Mouse (Mus musculus) MEL (cell line): ENCODE results near the gene Sbk3.

Experiments used
- CTCF ChIP-seq, 3 experiments: IDR thresholded peaks in 2 of 3; conservative IDR thresholded peaks in 1 of 3; 2 replicates each; pipeline ENCODE4 v1.5.1; 2011 to 2012; ENCODE audit warnings: low read length in 3 of 3, low read depth in 2 of 3, mild to moderate bottlenecking in 2 of 3, improper control_type of control experiment in 1 of 3, inconsistent platforms in 1 of 3, mixed read lengths in 1 of 3, moderate library complexity in 1 of 3; ENCODE audit not compliant: control insufficient read depth in 1 of 3, insufficient read depth in 1 of 3, poor library complexity in 1 of 3, severe bottlenecking in 1 of 3
- E2F4 ChIP-seq: IDR thresholded peaks from 2 replicates; pipeline ENCODE4 v1.6.1; 2011; ENCODE audit warnings: low read depth, low read length, improper control_type of control experiment, borderline replicate concordance
- HCFC1 ChIP-seq: IDR thresholded peaks from 2 replicates; pipeline ENCODE4 v1.6.1; 2012; ENCODE audit warnings: low read depth, mild to moderate bottlenecking, inconsistent platforms, low read length, improper control_type of control experiment, moderate library complexity
- MXI1 ChIP-seq: IDR thresholded peaks from 2 replicates; pipeline ENCODE4 v1.6.1; 2011; ENCODE audit warnings: mild to moderate bottlenecking, low read depth, low read length, improper control_type of control experiment
- POLR2A ChIP-seq, 2 experiments: IDR thresholded peaks; 2 replicates each; pipeline ENCODE4 v1.6.1; 2011 to 2012; ENCODE audit warnings: low read length in 2 of 2, mild to moderate bottlenecking in 2 of 2, control low read depth in 1 of 2, improper control_type of control experiment in 1 of 2, low read depth in 1 of 2, moderate library complexity in 1 of 2; ENCODE audit not compliant: control insufficient read depth in 1 of 2, insufficient read depth in 1 of 2, poor library complexity in 1 of 2
- RAD21 ChIP-seq: IDR thresholded peaks from 2 replicates; pipeline ENCODE4 v1.6.1; 2011; ENCODE audit warnings: mild to moderate bottlenecking, low read depth, low read length, improper control_type of control experiment
- TCF12 ChIP-seq: IDR thresholded peaks from 2 replicates; pipeline ENCODE4 v1.6.1; 2014; ENCODE audit warnings: low read depth, mild to moderate bottlenecking, inconsistent platforms, low read length, improper control_type of control experiment, moderate library complexity
- USF1 ChIP-seq: IDR thresholded peaks from 2 replicates; pipeline ENCODE4 v1.6.1; 2014; ENCODE audit warnings: low read depth, mild to moderate bottlenecking, inconsistent platforms, low read length, improper control_type of control experiment, moderate library complexity
- USF2 ChIP-seq, 2 experiments: IDR thresholded peaks; 2 replicates each; pipeline ENCODE4 v1.6.1; 2011 to 2012; ENCODE audit warnings: improper control_type of control experiment in 2 of 2, low read length in 2 of 2, borderline replicate concordance in 1 of 2, inconsistent platforms in 1 of 2, low read depth in 1 of 2, mild to moderate bottlenecking in 1 of 2; ENCODE audit not compliant: insufficient read depth in 1 of 2
- ZC3H11A ChIP-seq: IDR thresholded peaks from 2 replicates; pipeline ENCODE4 v1.6.1; 2012; ENCODE audit warnings: low read depth, mild to moderate bottlenecking, inconsistent platforms, low read length, improper control_type of control experiment
- ZKSCAN1 ChIP-seq: IDR thresholded peaks from 2 replicates; pipeline ENCODE4 v1.6.1; 2012; ENCODE audit warnings: low read depth, mild to moderate bottlenecking, inconsistent platforms, low read length, improper control_type of control experiment, moderate library complexity
- ZMIZ1 ChIP-seq: IDR thresholded peaks from 2 replicates; pipeline ENCODE4 v1.6.1; 2012; ENCODE audit warnings: low read depth, mild to moderate bottlenecking, inconsistent platforms, low read length, improper control_type of control experiment, moderate library complexity

GRCm38 (mm10) chr7:4963527-4963926, 7.4 kb downstream of the Sbk3 start:
- TF ChIP-seq ZMIZ1 (no peak), ZC3H11A (no peak), CTCF (IDR thresholded peaks at IDR 0.05 in 2 of 3, conservative IDR thresholded peaks at IDR 0.05 in 1 of 3; ENCODE audit: control insufficient read depth in 1 of 3, insufficient read depth in 1 of 3, low read depth in 2 of 3, low read length in 3 of 3, poor library complexity in 1 of 3, severe bottlenecking in 1 of 3) (no peak), POLR2A (IDR thresholded peaks at IDR 0.05; ENCODE audit: control insufficient read depth in 1 of 2, insufficient read depth in 1 of 2, low read depth in 1 of 2, low read length in 2 of 2, poor library complexity in 1 of 2) (no peak), MXI1 (no peak), USF2 (IDR thresholded peaks at IDR 0.05; ENCODE audit: borderline replicate concordance in 1 of 2, insufficient read depth in 1 of 2, low read depth in 1 of 2, low read length in 2 of 2) (no peak), RAD21 (no peak), HCFC1 (no peak), TCF12 (no peak), E2F4 (no peak), ZKSCAN1 (no peak), USF1 (no peak)
